Mouse (Mus musculus) heart, embryonic 13.5 days (tissue): ENCODE data around the gene Clca3a2. TPM values are rescaled to one million over a fixed set of nuclear protein-coding genes. Genes with fewer than 3 reads are reported as not detected.

Source experiments
- polyA plus RNA-seq: library from polyadenylated mRNA; unstranded; fragments of >200 nt; fragmentation: Nextera tagmentation; extraction: Ambion mirVana; gene quantifications from 2 replicates; pipeline ENCODE4 v1.2.1, GENCODE M21; 2015

Clca3a2 gene
- polyA plus RNA-seq, 1 experiment from 2014 or later, result 2.8 TPM

Other genes with a start within 250 kb of the Clca3a2 start
- 6.8 TPM in 2 replicates for gene Hs2st1, start 249.3 kb downstream of the Clca3a2 start, polyA plus RNA-seq
- gene Selenof, start 249.2 kb downstream of the Clca3a2 start, polyA plus RNA-seq, result 425 and 459 TPM in 2 replicates
- gene Sh3glb1, start 99.2 kb downstream of the Clca3a2 start, polyA plus RNA-seq, result 124 and 134 TPM in 2 replicates
- 18.6 TPM in 2 replicates for gene Clca3a1, start 58.5 kb downstream of the Clca3a2 start, polyA plus RNA-seq
- not detected in 2 replicates for gene Clca3b, start 29.9 kb upstream of the Clca3a2 start, polyA plus RNA-seq
- gene Clca4b, start 113.0 kb upstream of the Clca3a2 start, polyA plus RNA-seq, result not detected in 2 replicates
- not detected in 2 replicates for gene Clca4a, start 155.6 kb upstream of the Clca3a2 start, polyA plus RNA-seq
- not detected in 2 replicates for gene Clca1, start 213.3 kb upstream of the Clca3a2 start, polyA plus RNA-seq